Mouse (Mus musculus) ES-E14 (cell line): ENCODE data around the gene Fhl2. TPM values are rescaled to one million over a fixed set of nuclear protein-coding genes. Genes with fewer than 3 reads are reported as not detected.

Source experiments
- DNase-seq: peaks from one replicate; pipeline ENCODE4 v3.0.0-alpha.2; 2013; ENCODE audit warnings: low read depth, low spot score
- H3K27ac ChIP-seq: 2 replicates; pipeline ENCODE4 v1.5.1; 2012; ENCODE audit warnings: low read depth, mild to moderate bottlenecking, low read length, moderate library complexity, mixed read lengths; ENCODE audit not compliant: poor library complexity, insufficient read depth, severe bottlenecking
- H3K36me3 ChIP-seq: 2 replicates; pipeline ENCODE4 v1.6.1; 2012; ENCODE audit warnings: mild to moderate bottlenecking, low read length, moderate library complexity, mixed read lengths; ENCODE audit not compliant: control insufficient read depth, poor library complexity, insufficient read depth, severe bottlenecking
- H3K4me1 ChIP-seq, 2 experiments: fragments of 150-350 bp in 1 of 2; sonication (generic) in 1 of 2; 2 replicates each; pipeline ENCODE4 v1.6.1; 2012; ENCODE audit warnings: low read length in 2 of 2, mild to moderate bottlenecking in 1 of 2, mixed read lengths in 1 of 2; ENCODE audit not compliant: control insufficient read depth in 2 of 2, insufficient read depth in 2 of 2, poor library complexity in 1 of 2
- H3K4me3 ChIP-seq, 2 experiments: fragments of 150-350 bp in 1 of 2; sonication (generic) in 1 of 2; 2 replicates each; pipeline ENCODE4 v1.5.1; 2012; ENCODE audit warnings: low read length in 2 of 2, low read depth in 1 of 2, mild to moderate bottlenecking in 1 of 2, mixed read lengths in 1 of 2; ENCODE audit not compliant: insufficient read depth in 1 of 2, poor library complexity in 1 of 2, severe bottlenecking in 1 of 2
- H3K9ac ChIP-seq: 2 replicates; pipeline ENCODE4 v1.6.1; 2012; ENCODE audit warnings: low read depth, mild to moderate bottlenecking, low read length, mixed read lengths; ENCODE audit not compliant: poor library complexity, insufficient read depth, severe bottlenecking
- H3K9me3 ChIP-seq: fragments of 150-350 bp; sonication (generic); 2 replicates; pipeline ENCODE4 v1.6.1; 2012; ENCODE audit warnings: low read depth, mild to moderate bottlenecking, low read length; ENCODE audit not compliant: control insufficient read depth, insufficient read depth
- CHD2 ChIP-seq: IDR thresholded peaks from 2 replicates; pipeline ENCODE4 v1.6.1; 2014; ENCODE audit warnings: mild to moderate bottlenecking, low read depth, low read length, inconsistent platforms
- HCFC1 ChIP-seq: IDR thresholded peaks from 2 replicates; pipeline ENCODE4 v1.6.1; 2012; ENCODE audit warnings: low read length, inconsistent platforms, borderline replicate concordance; ENCODE audit not compliant: insufficient read depth
- MAFK ChIP-seq: IDR thresholded peaks from 2 replicates; pipeline ENCODE4 v1.6.1; 2014; ENCODE audit warnings: mild to moderate bottlenecking, low read depth, low read length, inconsistent platforms; ENCODE audit not compliant: insufficient read depth
- ZC3H11A ChIP-seq: IDR thresholded peaks from 2 replicates; pipeline ENCODE4 v1.6.1; 2012; ENCODE audit warnings: low read depth, mild to moderate bottlenecking, inconsistent platforms, low read length, borderline replicate concordance
- ZNF384 ChIP-seq: IDR thresholded peaks from 2 replicates; pipeline ENCODE4 v1.6.1; 2012; ENCODE audit warnings: low read depth, low read length, inconsistent platforms
- in situ Hi-C, 2 experiments: fragments of 600-800 bp; cut with MboI; formaldehyde crosslinking; loops; one replicate each; pipeline ENCODE4 v1.15.1; 2025; ENCODE audit warnings: low sequenced_read_pairs in 2 of 2, inconsistent platforms in 1 of 2; ENCODE audit not compliant: unreplicated experiment in 2 of 2
- total RNA-seq: library from RNA; depleted of rRNA; stranded (reverse); fragments of 300-350 nt; gene quantifications from 2 replicates; pipeline ENCODE4 v1.2.3, GENCODE M21; 2012

The Fhl2 gene
- total RNA-seq, 1 experiment = 27.4 TPM

DNA sequence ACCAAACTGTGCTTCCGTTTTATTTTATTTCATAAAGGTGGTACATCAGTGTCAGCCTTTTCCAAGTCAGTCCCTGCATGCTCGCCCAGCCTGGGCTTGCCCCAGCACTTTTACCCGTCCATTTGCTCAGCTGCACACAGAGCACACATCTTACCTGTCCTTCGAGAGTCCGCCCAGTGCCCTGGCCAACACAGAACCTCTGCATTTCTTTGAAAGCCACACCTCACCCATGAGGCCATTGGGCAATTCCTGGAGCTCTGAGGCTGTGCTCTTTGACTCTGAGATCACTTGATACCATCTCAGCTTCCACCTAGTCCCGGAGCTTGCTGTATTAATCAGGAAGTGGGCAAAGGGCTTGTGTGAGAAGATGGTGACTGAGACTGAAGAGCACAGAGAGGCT lies 51.4 kb downstream of the Fhl2 start:
- Histone ChIP-seq H3K4me3 (no peak overlapping the region), H3K9ac (no peak overlapping the region), H3K4me1 (no peaks in the 10 kb centered on the region), H3K9me3 (no peaks in the 10 kb centered on the region), H3K27ac (no peak overlapping the region), H3K36me3 (0 out of 2 replicates have a peak, but pooled peaks cover 2% of the 10 kb centered on the region)
- no peak for DNase-seq
- TF ChIP-seq CHD2 = no peak
- TF ChIP-seq ZC3H11A = no peak
- TF ChIP-seq HCFC1 = no peak
- TF ChIP-seq MAFK = no peak
- TF ChIP-seq ZNF384 = no peak
- in situ Hi-C loops = loop anchor here in 1 of 2 experiments (10.0 kb wide), 1 partner anchor 119 kb away; no protein-coding TSS in a partner anchor

DNA sequence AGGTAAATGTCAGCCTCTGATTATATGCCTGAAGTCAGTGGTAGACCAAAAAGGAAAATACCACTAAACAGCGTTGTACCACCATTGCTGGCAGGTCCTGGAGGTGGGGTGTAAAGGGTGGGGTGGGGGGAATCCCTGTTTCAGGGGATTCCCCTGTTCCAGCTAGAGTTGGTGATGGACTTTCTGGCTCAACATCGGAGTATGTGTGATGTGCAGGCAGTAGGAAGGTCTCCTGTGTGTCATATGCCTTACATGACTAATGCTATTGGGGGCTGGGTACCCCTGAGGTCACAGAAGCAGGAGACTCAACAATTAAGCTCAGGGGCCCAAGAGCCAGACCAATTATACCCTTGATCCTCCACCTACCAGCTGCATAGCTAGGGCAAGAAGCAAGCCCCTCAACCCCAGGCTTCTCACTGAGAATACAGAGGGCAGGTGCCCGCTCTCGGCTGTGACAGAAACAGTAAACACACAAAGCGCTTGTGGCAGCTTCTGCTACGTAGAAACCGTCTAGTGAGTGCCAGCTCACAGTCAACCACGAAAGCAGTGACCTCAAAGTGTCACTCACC lies 52.4 kb downstream of the Fhl2 start:
- H3K9me3 ChIP-seq = no peaks in the 10 kb centered on the region
- no peak overlapping the region for H3K27ac ChIP-seq
- no peaks in the 10 kb centered on the region for H3K4me1 ChIP-seq
- in situ Hi-C loops = loop anchor here in 1 of 2 experiments (10.0 kb wide), 1 partner anchor 120 kb away; no protein-coding TSS in a partner anchor
- no peak overlapping the region for H3K9ac ChIP-seq
- H3K4me3 ChIP-seq = no peak overlapping the region
- DNase-seq = no peak
- 0 out of 2 replicates have a peak, but pooled peaks cover 2% of the 10 kb centered on the region for H3K36me3 ChIP-seq
- TF ChIP-seq MAFK (no peak), CHD2 (no peak), ZNF384 (no peak), HCFC1 (no peak), ZC3H11A (no peak)

DNA sequence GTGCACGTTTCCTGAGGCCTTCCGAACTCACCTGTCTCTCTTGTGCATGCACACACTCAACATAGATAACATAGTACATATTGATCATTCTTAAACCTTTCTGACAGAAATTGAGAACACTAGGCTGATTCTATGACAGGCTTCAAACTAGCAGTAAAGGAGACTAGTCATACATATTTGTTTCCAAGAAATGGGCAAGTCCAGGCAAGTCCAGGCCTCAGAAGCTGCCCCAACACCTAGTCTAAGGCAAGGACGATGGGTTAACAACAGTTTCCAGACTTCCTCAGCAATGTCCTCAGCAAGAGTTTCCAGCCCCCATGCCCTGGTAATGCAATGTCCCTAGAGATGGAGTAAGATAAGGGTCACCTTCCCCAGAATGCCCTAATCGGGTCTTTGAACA lies 53.0 kb downstream of the Fhl2 start:
- in situ Hi-C loops = loop anchor here in 1 of 2 experiments (10.0 kb wide), 1 partner anchor 121 kb away; no protein-coding TSS in a partner anchor
- H3K4me1 ChIP-seq = no peaks in the 10 kb centered on the region
- H3K4me3 ChIP-seq = no peak overlapping the region
- no peak for DNase-seq
- H3K9me3 ChIP-seq = no peaks in the 10 kb centered on the region
- TF ChIP-seq ZNF384 (no peak), HCFC1 (no peak), ZC3H11A (no peak), CHD2 (no peak), MAFK (no peak)
- no peak overlapping the region; the same call in 1 of the 2 replicates for H3K27ac ChIP-seq
- 0 out of 2 replicates have a peak, but pooled peaks cover 2% of the 10 kb centered on the region for H3K36me3 ChIP-seq
- H3K9ac ChIP-seq = no peak overlapping the region

DNA sequence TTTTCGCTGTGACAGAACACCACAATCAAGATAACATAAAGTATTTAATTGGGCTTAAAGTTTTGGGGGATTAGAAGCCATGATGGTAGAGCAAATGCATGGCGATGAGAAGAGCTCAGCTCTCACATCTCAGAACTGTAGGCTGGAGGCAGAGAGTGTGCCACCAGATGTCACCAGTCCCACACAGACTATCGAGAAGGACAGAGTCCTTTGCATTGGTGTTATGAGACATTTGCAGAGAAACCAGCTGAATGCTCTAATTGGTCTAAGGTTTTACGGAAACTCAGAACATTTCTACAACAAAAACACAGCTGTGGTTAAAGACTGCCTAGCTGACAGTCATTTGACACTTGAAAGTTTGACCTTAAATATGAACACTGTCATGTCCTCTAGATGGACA lies 53.5 kb downstream of the Fhl2 start:
- H3K9me3 ChIP-seq = no peaks in the 10 kb centered on the region
- in situ Hi-C loops = loop anchor here in 1 of 2 experiments (10.0 kb wide), 1 partner anchor 122 kb away; no protein-coding TSS in a partner anchor
- H3K4me1 ChIP-seq = peaks cover 0 to 2% of the 10 kb centered on the region in 2 experiments; a peak in 1 of 4 replicates
- 0 out of 2 replicates have a peak, but pooled peaks cover 2% of the 10 kb centered on the region for H3K36me3 ChIP-seq
- TF ChIP-seq MAFK (no peak), HCFC1 (no peak), ZC3H11A (no peak), ZNF384 (no peak), CHD2 (no peak)
- H3K9ac ChIP-seq = no peak overlapping the region
- no peak overlapping the region for H3K4me3 ChIP-seq
- DNase-seq = no peak
- no peak overlapping the region for H3K27ac ChIP-seq
